ENCODE assay signal across 18 mouse cellular contexts in genomic region chr1:170580485-170581110, GRCm38 (mm10). TPM values are rescaled to one million over a fixed set of nuclear protein-coding genes. Genes with fewer than 3 reads are reported as not detected.
DNase-seq lines count a peak whose midpoint lies in the region; ATAC-seq lines count a peak whose summit lies in the region.
"Had no signal": no experiment of that assay in that cellular context is flagged by ENCODE, and none has a peak within 500 bp of the region (broad histone marks: within the 10 kb centered on the region; RNA-seq: fewer than 3 reads in every experiment).

No protein-coding gene starts in this region.

- 0 out of 2 replicates have a peak, but pooled peaks cover 3% of the 10 kb centered on the region for H3K36me3 ChIP-seq in heart, embryonic 11.5 days (ENCODE audit: control insufficient read depth, insufficient read depth, low read length)
- H3K36me3 ChIP-seq in kidney, embryonic 15.5 days, result peaks cover 10% of the 10 kb centered on the region
- H3K36me3 ChIP-seq: G1E had no signal

- H3K27me3 ChIP-seq in heart, embryonic 11.5 days (ENCODE audit: control insufficient read depth, insufficient read depth, low read length), result no peaks in the 10 kb centered on the region
- no peaks in the 10 kb centered on the region for H3K27me3 ChIP-seq in kidney, embryonic 15.5 days
- H3K27me3 ChIP-seq: neural tube, embryonic 13.5 days had no signal

- DNase-seq in heart, adult 8-10 months (ENCODE audit: low spot score), result no peak
- DNase-seq in kidney, adult 11 months, result no peak
- peak; percentile 14 to 23 for DNase-seq in urinary bladder, postnatal 36 days (ENCODE audit: low spot score in 2 of 2)
- DNase-seq in urinary bladder, postnatal 4 days (ENCODE audit: low spot score in 2 of 2), result no peak
- DNase-seq in ovary, postnatal 10 days (ENCODE audit: low spot score), result no peak
- DNase-seq in left cerebral cortex, adult 8-10 months (ENCODE audit: low spot score in 2 of 2), result no peak
- DNase-seq: adrenal gland, postnatal 10 days; cerebellum, adult 9-11 months; gastrocnemius, postnatal 10 days; kidney, adult 8-10 months; layer of hippocampus, postnatal 36 days; liver, postnatal 0 days had no signal

- WGBS in heart, embryonic 11.5 days (ENCODE audit: insufficient replicate concordance), result 45% methylated on average over 13 of the region's 13 CpGs
- WGBS in kidney, embryonic 15.5 days, result 48% methylated on average over 13 of the region's 13 CpGs

- H3K4me2 ChIP-seq in heart, embryonic 11.5 days, result peak overlapping the region; percentile 44
- H3K4me2 ChIP-seq in kidney, embryonic 15.5 days, result no peak overlapping the region
- H3K4me2 ChIP-seq: neural tube, embryonic 13.5 days had no signal

- H3K9me3 ChIP-seq in heart, embryonic 11.5 days (replicated peaks; ENCODE audit: control insufficient read depth, low read length), result no peaks in the 10 kb centered on the region
- H3K9me3 ChIP-seq in kidney, embryonic 15.5 days (replicated peaks), result no peaks in the 10 kb centered on the region

- peaks cover 35% of the 10 kb centered on the region for H3K4me1 ChIP-seq in heart, embryonic 11.5 days (ENCODE audit: control insufficient read depth, insufficient read depth, low read length)
- H3K4me1 ChIP-seq in kidney, embryonic 15.5 days, result peaks cover 19% of the 10 kb centered on the region

- H3K4me3 ChIP-seq in heart, embryonic 11.5 days (ENCODE audit: low read depth, low read length), result no peak overlapping the region
- H3K4me3 ChIP-seq in kidney, embryonic 15.5 days (replicated peaks), result no peak overlapping the region
- H3K4me3 ChIP-seq: neural tube, embryonic 13.5 days had no signal

- no peak for ATAC-seq in heart, embryonic 11.5 days (replicated peaks; ENCODE audit: insufficient number of reproducible peaks, low FRiP score, low TSS enrichment)
- no peak for ATAC-seq in kidney, embryonic 15.5 days (replicated peaks; ENCODE audit: low FRiP score)
- ATAC-seq: forebrain, embryonic 14.5 days; liver, postnatal 0 days had no signal

- no peak overlapping the region for H3K9ac ChIP-seq in heart, embryonic 11.5 days (ENCODE audit: low read depth, low read length)
- no peak overlapping the region for H3K9ac ChIP-seq in kidney, embryonic 15.5 days
- H3K9ac ChIP-seq: liver, postnatal 0 days; neural tube, embryonic 13.5 days had no signal

- H3K27ac ChIP-seq in heart, embryonic 11.5 days (ENCODE audit: low read depth, low read length), result peak overlapping the region; percentile 22; the same call in 1 of the 2 replicates
- H3K27ac ChIP-seq in kidney, embryonic 15.5 days, result peak overlapping the region; percentile 19; the same call in 1 of the 2 replicates
- H3K27ac ChIP-seq: macrophage; neural tube, embryonic 13.5 days had no signal

RNA-seq across cellular contexts. Expression of gene Nos1ap, which starts 9.1 kb away (rescaled TPM):
- polyA plus RNA-seq in heart, embryonic 11.5 days (2014; fragmentation: Nextera tagmentation; extraction: Ambion mirVana), result 15.5 and 20.9 TPM in 2 replicates
- total RNA-seq in heart, adult 8-10 months (2022), result 10 to 100 TPM; 22.5 to 27.8 (median 25.2) TPM
- 17.7 and 18.2 TPM in 2 replicates for polyA plus RNA-seq in kidney, embryonic 15.5 days (2015; fragmentation: Nextera tagmentation; extraction: Ambion mirVana)
- 100 to 1,000 TPM; 191 to 209 (median 206) TPM for total RNA-seq in left cerebral cortex, adult 8-10 months (2022)

Comparison
In these comparisons a context has a peak if more than half of its experiments do, and no peak if none do; other contexts are left out.
1. DNase-seq: peak in urinary bladder, postnatal 36 days (2 of 2); none in heart, adult 8-10 months (single experiment), kidney, adult 11 months (single experiment), urinary bladder, postnatal 4 days (0 of 2), ovary, postnatal 10 days (single experiment) and left cerebral cortex, adult 8-10 months (0 of 2).
2. RNA of gene Nos1ap, which starts 9.1 kb away (total RNA-seq): 191 to 209 TPM in left cerebral cortex, adult 8-10 months; 22.5 to 27.8 TPM in heart, adult 8-10 months; every median in the first group is over 4 times any median in the second.